Mouse (Mus musculus) ZHBTc4 (cell line): ENCODE results near the gene Tet3.

Source experiments
- DNase-seq: peaks from one replicate; pipeline ENCODE4 v3.0.0-alpha.2; 2011; ENCODE audit warnings: low read depth, low spot score

Gene Tet3

GRCm38 (mm10) chr6:83459034-83459644, at the start of gene Tet3:
Tet3 (minus strand) TSS chr6:83459084.
- DNase-seq: no peak

- DNase-seq: no peak
Observed at GRCm38 (mm10) chr6:83507168-83507546, 48.3 kb upstream of the Tet3 start.

- peak; percentile 99 for DNase-seq
Observed at GRCm38 (mm10) chr6:83506258-83507167, 47.6 kb upstream of the Tet3 start, which contains the start of gene Dguok. Dguok (minus strand) TSS chr6:83506969.

- no peak for DNase-seq
Observed at GRCm38 (mm10) chr6:83505554-83505953, 46.7 kb upstream of the Tet3 start.

GRCm38 (mm10) chr6:83503361-83503760, 44.5 kb upstream of the Tet3 start:
- no peak for DNase-seq

GRCm38 (mm10) chr6:83502656-83503055, 43.8 kb upstream of the Tet3 start:
- no peak for DNase-seq

- no peak for DNase-seq
Observed at GRCm38 (mm10) chr6:83501524-83502310, 42.8 kb upstream of the Tet3 start.

- peak; percentile 60 for DNase-seq
Observed at GRCm38 (mm10) chr6:83500462-83500861, 41.6 kb upstream of the Tet3 start.

GRCm38 (mm10) chr6:83499078-83499477, 40.2 kb upstream of the Tet3 start:
- DNase-seq: no peak

- DNase-seq: no peak
Observed at GRCm38 (mm10) chr6:83496753-83497710, 38.1 kb upstream of the Tet3 start.

- no peak for DNase-seq
Observed at GRCm38 (mm10) chr6:83496009-83496752, 37.3 kb upstream of the Tet3 start.

GRCm38 (mm10) chr6:83490622-83491021, 31.7 kb upstream of the Tet3 start:
- no peak for DNase-seq

- no peak for DNase-seq
Observed at GRCm38 (mm10) chr6:83488200-83488599, 29.3 kb upstream of the Tet3 start.

GRCm38 (mm10) chr6:83487298-83487697, 28.4 kb upstream of the Tet3 start:
- DNase-seq: no peak

- DNase-seq: no peak
Observed at GRCm38 (mm10) chr6:83485854-83486253, 27.0 kb upstream of the Tet3 start.

GRCm38 (mm10) chr6:83483776-83484175, 24.9 kb upstream of the Tet3 start:
- no peak for DNase-seq

- DNase-seq: no peak
Observed at GRCm38 (mm10) chr6:83482418-83483085, 23.7 kb upstream of the Tet3 start.

- DNase-seq: no peak
Observed at GRCm38 (mm10) chr6:83480019-83480655, 21.3 kb upstream of the Tet3 start.

GRCm38 (mm10) chr6:83479193-83479592, 20.3 kb upstream of the Tet3 start:
- no peak for DNase-seq
